ENCODE assay signal across 27 mouse cellular contexts in the genomic region with DNA sequence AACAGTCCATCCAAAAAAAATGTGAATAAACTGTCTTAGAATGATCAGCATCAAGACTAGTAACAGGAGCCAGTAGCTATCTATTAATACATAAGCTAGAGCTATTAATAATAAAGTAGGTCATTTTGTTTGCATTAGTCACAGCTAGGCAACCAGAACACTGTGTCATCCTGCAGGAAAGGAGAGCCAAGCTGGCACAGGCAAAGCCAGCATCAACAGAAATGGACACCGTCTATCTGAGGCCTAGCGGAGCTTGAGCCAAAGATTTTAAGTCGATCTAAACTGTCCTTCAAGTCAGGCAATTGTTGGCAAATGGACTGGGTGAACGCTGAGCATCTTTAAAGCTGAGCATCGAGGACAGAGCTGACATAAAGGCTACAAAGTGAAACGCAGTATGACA. TPM values are rescaled to one million over a fixed set of nuclear protein-coding genes. Genes with fewer than 3 reads are reported as not detected.
DNase-seq lines count a peak whose midpoint lies in the region; ATAC-seq and TF ChIP-seq lines count a peak whose summit lies in the region.
"Had no signal": no experiment of that assay in that cellular context is flagged by ENCODE, and none has a peak within 500 bp of the region (broad histone marks: within the 10 kb centered on the region; RNA-seq: fewer than 3 reads in every experiment).

No protein-coding gene starts in this region.

- no peaks in the 10 kb centered on the region for H3K4me1 ChIP-seq in cerebellum, adult 2 months (ENCODE audit: control insufficient read depth, insufficient read depth, low read length)
- H3K4me1 ChIP-seq in midbrain, embryonic 11.5 days (ENCODE audit: control insufficient read depth, insufficient read depth, low read length): no peaks in the 10 kb centered on the region
- H3K4me1 ChIP-seq: embryonic facial prominence, embryonic 10.5 days; limb, embryonic 15.5 days; midbrain, embryonic 13.5 days; neural tube, embryonic 13.5 days had no signal

- H3K27me3 ChIP-seq in cerebellum, adult 2 months (ENCODE audit: control insufficient read depth, insufficient read depth, low read length): no peaks in the 10 kb centered on the region
- no peaks in the 10 kb centered on the region for H3K27me3 ChIP-seq in midbrain, embryonic 11.5 days (ENCODE audit: control insufficient read depth, insufficient read depth, low read length)
- H3K27me3 ChIP-seq: limb, embryonic 15.5 days; liver, embryonic 15.5 days; midbrain, embryonic 13.5 days; neural tube, embryonic 13.5 days had no signal

- no peak for TF ChIP-seq POLR2A in cerebellum, adult 2 months (IDR thresholded peaks at IDR 0.05; ENCODE audit: borderline replicate concordance, insufficient read depth, low read length)

- no peak for TF ChIP-seq CTCF in cerebellum, adult 2 months (IDR thresholded peaks at IDR 0.05; ENCODE audit: borderline replicate concordance, insufficient read depth, low read depth, low read length)
- no peak for TF ChIP-seq CTCF in gastrocnemius, adult 2 months (IDR thresholded peaks at IDR 0.05)

- WGBS in cerebellum, adult 2 months: 29% methylated on average over 6 of the region's 6 CpGs
- 94% methylated on average over 6 of the region's 6 CpGs for WGBS in midbrain, embryonic 11.5 days

- no peak overlapping the region for H3K27ac ChIP-seq in cerebellum, adult 2 months (ENCODE audit: insufficient read depth, low read length)
- H3K27ac ChIP-seq in gastrocnemius, adult 2 months: peak overlapping the region; percentile 75
- no peak overlapping the region for H3K27ac ChIP-seq in midbrain, embryonic 11.5 days (ENCODE audit: low read depth, low read length)
- H3K27ac ChIP-seq: embryonic facial prominence, embryonic 10.5 days; kidney, postnatal 0 days; limb, embryonic 15.5 days; liver, embryonic 15.5 days; midbrain, embryonic 13.5 days; neural tube, embryonic 13.5 days had no signal

- no peak for ATAC-seq in midbrain, embryonic 11.5 days (ENCODE audit: low FRiP score)
- ATAC-seq: midbrain, embryonic 13.5 days had no signal

- no peaks in the 10 kb centered on the region for H3K9me3 ChIP-seq in midbrain, embryonic 11.5 days (ENCODE audit: control insufficient read depth, low read length)
- H3K9me3 ChIP-seq: embryonic facial prominence, embryonic 10.5 days; limb, embryonic 15.5 days; liver, embryonic 15.5 days; midbrain, embryonic 13.5 days; neural tube, embryonic 13.5 days had no signal

- no peak overlapping the region for H3K4me3 ChIP-seq in cerebellum, adult 2 months (replicated peaks; ENCODE audit: insufficient read depth, low read depth, low read length)
- no peak overlapping the region for H3K4me3 ChIP-seq in gastrocnemius, adult 2 months
- no peak overlapping the region for H3K4me3 ChIP-seq in midbrain, embryonic 11.5 days (ENCODE audit: low read depth, low read length)
- H3K4me3 ChIP-seq: embryonic facial prominence, embryonic 10.5 days; limb, embryonic 15.5 days; liver, embryonic 15.5 days; midbrain, embryonic 13.5 days; neural tube, embryonic 13.5 days had no signal

- no peak overlapping the region for H3K9ac ChIP-seq in midbrain, embryonic 11.5 days (ENCODE audit: low read length)
- H3K9ac ChIP-seq: limb, embryonic 15.5 days; liver, embryonic 15.5 days; midbrain, embryonic 13.5 days; neural tube, embryonic 13.5 days had no signal

- no peaks in the 10 kb centered on the region for H3K36me3 ChIP-seq in midbrain, embryonic 11.5 days (ENCODE audit: control insufficient read depth, insufficient read depth, low read length)
- H3K36me3 ChIP-seq: embryonic facial prominence, embryonic 10.5 days; limb, embryonic 15.5 days; liver, embryonic 15.5 days; midbrain, embryonic 13.5 days; neural tube, embryonic 13.5 days had no signal

- intact Hi-C loops in gastrocnemius, adult 2 months (cut with DNase I): loop anchor here (5.0 kb wide), 1 partner anchor 79 kb away; the partner anchor contains the start of gene St3gal6

- DNase-seq in cerebellum, adult 2 months: peak; percentile 31 to 74
- no peak for DNase-seq in cerebellum, adult 11 months
- DNase-seq in Muller cell, postnatal 12 days (ENCODE audit: inconsistent ontology term): peak; percentile 39
- peak; percentile 49 for DNase-seq in brain, adult 2 months (ENCODE audit: low read depth, low spot score)
- DNase-seq in gastrocnemius, adult 2 months: peak; percentile 85
- no peak for DNase-seq in left cerebral cortex, adult 11 months (ENCODE audit: low spot score)
- no peak for DNase-seq in midbrain, embryonic 11.5 days (ENCODE audit: low spot score, missing footprints)
- DNase-seq in testis, postnatal 14 days (ENCODE audit: low spot score): no peak
- DNase-seq: kidney, adult 18-20 months; thymus, adult 18-20 months had no signal

- H3K4me2 ChIP-seq in midbrain, embryonic 11.5 days: no peak overlapping the region
- H3K4me2 ChIP-seq: limb, embryonic 15.5 days; liver, embryonic 15.5 days; midbrain, embryonic 13.5 days; neural tube, embryonic 13.5 days had no signal

RNA-seq across cellular contexts. Expression of gene Gm813, which starts 15.9 kb away (rescaled TPM):
- polyA plus RNA-seq in cerebellum, adult 2 months (2012; rRNA removed): not detected in 2 replicates
- total RNA-seq in gastrocnemius, adult 2 months (2021): not detected
- polyA plus RNA-seq in midbrain, embryonic 11.5 days (2014; fragmentation: Nextera tagmentation; extraction: Ambion mirVana): not detected in 2 replicates
- total RNA-seq: common myeloid progenitor, adult 5-6 weeks; layer of hippocampus, postnatal 14 days; left cerebral cortex, postnatal 14 days; megakaryocyte progenitor cell, adult 5-6 weeks had no signal
- polyA plus RNA-seq: embryonic facial prominence, embryonic 10.5 days; forebrain, embryonic 11.5 days; gonadal fat pad, adult 2 months; heart, embryonic 16.5 days; hindbrain, embryonic 11.5 days; kidney, postnatal 0 days; limb, embryonic 15.5 days; liver, embryonic 15.5 days; lung, embryonic 16.5 days; midbrain, embryonic 13.5 days; neural tube, embryonic 13.5 days; spleen, adult 2 months; stomach, embryonic 14.5 days had no signal

RNA-seq across cellular contexts. Expression of gene E330017A01Rik, which starts 37.7 kb away (rescaled TPM):
- not detected in 2 replicates for polyA plus RNA-seq in cerebellum, adult 2 months (2012; rRNA removed)
- not detected for total RNA-seq in gastrocnemius, adult 2 months (2021)
- polyA plus RNA-seq in midbrain, embryonic 11.5 days (2014; fragmentation: Nextera tagmentation; extraction: Ambion mirVana): not detected in 2 replicates
- total RNA-seq: common myeloid progenitor, adult 5-6 weeks; layer of hippocampus, postnatal 14 days; left cerebral cortex, postnatal 14 days; megakaryocyte progenitor cell, adult 5-6 weeks had no signal
- polyA plus RNA-seq: embryonic facial prominence, embryonic 10.5 days; forebrain, embryonic 11.5 days; gonadal fat pad, adult 2 months; heart, embryonic 16.5 days; hindbrain, embryonic 11.5 days; kidney, postnatal 0 days; limb, embryonic 15.5 days; liver, embryonic 15.5 days; lung, embryonic 16.5 days; midbrain, embryonic 13.5 days; spleen, adult 2 months; stomach, embryonic 14.5 days had no signal

Comparison
In these comparisons a context has a peak if more than half of its experiments do, and no peak if none do; other contexts are left out.
1. DNase-seq: peak in cerebellum, adult 2 months (2 of 2), Muller cell, postnatal 12 days (single experiment), brain, adult 2 months (single experiment) and gastrocnemius, adult 2 months (single experiment); none in cerebellum, adult 11 months (single experiment), left cerebral cortex, adult 11 months (single experiment), midbrain, embryonic 11.5 days (single experiment) and testis, postnatal 14 days (single experiment).